Mouse (Mus musculus) MEL (cell line): ENCODE data around the gene Rhoh. TPM values are rescaled to one million over a fixed set of nuclear protein-coding genes. Genes with fewer than 3 reads are reported as not detected.

Experiments
- DNase-seq: peaks from one replicate; pipeline ENCODE4 v3.0.0; 2011; ENCODE audit warnings: low read depth, low spot score
- H3K27ac ChIP-seq: 2 replicates; pipeline ENCODE4 v1.5.1; 2012; ENCODE audit warnings: low read depth, mild to moderate bottlenecking, control low read depth, low read length, moderate library complexity; ENCODE audit not compliant: control insufficient read depth
- H3K27me3 ChIP-seq, 2 experiments: fragments of 150-350 bp in 1 of 2; sonication (generic) in 1 of 2; 2 replicates each; pipeline ENCODE4 v1.6.1; 2012; ENCODE audit warnings: low read length in 2 of 2, mild to moderate bottlenecking in 2 of 2, improper control_type of control experiment in 1 of 2, moderate library complexity in 1 of 2; ENCODE audit not compliant: insufficient read depth in 2 of 2, control insufficient read depth in 1 of 2
- H3K36me3 ChIP-seq, 2 experiments: 2 replicates each; pipeline ENCODE4 v1.6.1; 2012 to 2014; ENCODE audit warnings: low read length in 2 of 2, improper control_type of control experiment in 1 of 2, inconsistent platforms in 1 of 2, mild to moderate bottlenecking in 1 of 2; ENCODE audit not compliant: insufficient read depth in 2 of 2, control insufficient read depth in 1 of 2
- H3K4me1 ChIP-seq, 2 experiments: fragments of 150-350 bp in 1 of 2; sonication (generic) in 1 of 2; 2 replicates each; pipeline ENCODE4 v1.6.1; 2012; ENCODE audit warnings: low read length in 2 of 2, improper control_type of control experiment in 1 of 2, mild to moderate bottlenecking in 1 of 2; ENCODE audit not compliant: insufficient read depth in 2 of 2, control insufficient read depth in 1 of 2
- H3K4me3 ChIP-seq, 2 experiments: fragments of 150-350 bp in 1 of 2; sonication (generic) in 1 of 2; 2 replicates each; pipeline ENCODE4 v1.5.1; 2012; ENCODE audit warnings: low read depth in 2 of 2, low read length in 2 of 2, mild to moderate bottlenecking in 2 of 2, moderate library complexity in 2 of 2, control low read depth in 1 of 2, improper control_type of control experiment in 1 of 2; ENCODE audit not compliant: control insufficient read depth in 1 of 2, insufficient read depth in 1 of 2
- H3K79me2 ChIP-seq: 2 replicates; pipeline ENCODE4 v1.6.1; 2012; ENCODE audit warnings: mild to moderate bottlenecking, low read length, moderate library complexity; ENCODE audit not compliant: control insufficient read depth, poor library complexity, insufficient read depth
- H3K9ac ChIP-seq: 2 replicates; pipeline ENCODE4 v1.6.1; 2012; ENCODE audit warnings: low read depth, mild to moderate bottlenecking, control low read depth, low read length, moderate library complexity; ENCODE audit not compliant: control insufficient read depth, poor library complexity, severe bottlenecking
- H3K9me3 ChIP-seq: fragments of 150-350 bp; sonication (generic); replicated peaks from 2 replicates; pipeline ENCODE4 v1.6.1; 2012; ENCODE audit warnings: mild to moderate bottlenecking, low read length, improper control_type of control experiment, moderate library complexity; ENCODE audit not compliant: insufficient read depth
- BHLHE40 ChIP-seq: IDR thresholded peaks from 2 replicates; pipeline ENCODE4 v1.6.1; 2012; ENCODE audit warnings: low read depth, mild to moderate bottlenecking, inconsistent platforms, low read length, improper control_type of control experiment, borderline replicate concordance
- CHD1 ChIP-seq: IDR thresholded peaks from 2 replicates; pipeline ENCODE4 v1.6.1; 2012; ENCODE audit warnings: low read depth, mild to moderate bottlenecking, inconsistent platforms, low read length, improper control_type of control experiment
- E2F4 ChIP-seq: IDR thresholded peaks from 2 replicates; pipeline ENCODE4 v1.6.1; 2011; ENCODE audit warnings: low read depth, low read length, improper control_type of control experiment, borderline replicate concordance
- ELF1 ChIP-seq: IDR thresholded peaks from 2 replicates; pipeline ENCODE4 v1.6.1; 2014; ENCODE audit warnings: low read depth, mild to moderate bottlenecking, inconsistent platforms, low read length, improper control_type of control experiment, moderate library complexity
- EP300 ChIP-seq, 2 experiments: IDR thresholded peaks; 2 replicates each; pipeline ENCODE4 v1.6.1; 2011; ENCODE audit warnings: improper control_type of control experiment in 2 of 2, low read length in 2 of 2, low read depth in 1 of 2, mild to moderate bottlenecking in 1 of 2
- GABPA ChIP-seq: IDR thresholded peaks from 2 replicates; pipeline ENCODE4 v1.6.1; 2012; ENCODE audit warnings: low read depth, mild to moderate bottlenecking, inconsistent platforms, low read length, improper control_type of control experiment, moderate library complexity
- GATA1 ChIP-seq: IDR thresholded peaks from 2 replicates; pipeline ENCODE4 v1.6.1; 2011; ENCODE audit warnings: low read depth, low read length, improper control_type of control experiment
- MAX ChIP-seq: IDR thresholded peaks from 2 replicates; pipeline ENCODE4 v1.6.1; 2011; ENCODE audit warnings: low read length, improper control_type of control experiment
- POLR2A ChIP-seq, 2 experiments: IDR thresholded peaks; 2 replicates each; pipeline ENCODE4 v1.6.1; 2011 to 2012; ENCODE audit warnings: low read length in 2 of 2, mild to moderate bottlenecking in 2 of 2, control low read depth in 1 of 2, improper control_type of control experiment in 1 of 2, low read depth in 1 of 2, moderate library complexity in 1 of 2; ENCODE audit not compliant: control insufficient read depth in 1 of 2, insufficient read depth in 1 of 2, poor library complexity in 1 of 2
- POLR2AphosphoS2 ChIP-seq: IDR thresholded peaks from 2 replicates; pipeline ENCODE4 v1.6.1; 2011; ENCODE audit warnings: low read length, improper control_type of control experiment
- POLR2AphosphoS5 ChIP-seq: IDR thresholded peaks from 2 replicates; pipeline ENCODE4 v1.6.1; 2012; ENCODE audit warnings: low read depth, borderline replicate concordance, mild to moderate bottlenecking, inconsistent platforms, low read length, moderate library complexity, mixed read lengths
- RAD21 ChIP-seq: IDR thresholded peaks from 2 replicates; pipeline ENCODE4 v1.6.1; 2011; ENCODE audit warnings: mild to moderate bottlenecking, low read depth, low read length, improper control_type of control experiment
- SIN3A ChIP-seq: IDR thresholded peaks from 2 replicates; pipeline ENCODE4 v1.6.1; 2012; ENCODE audit warnings: low read length, improper control_type of control experiment, inconsistent platforms
- UBTF ChIP-seq: IDR thresholded peaks from 2 replicates; pipeline ENCODE4 v1.6.1; 2012; ENCODE audit warnings: low read depth, mild to moderate bottlenecking, inconsistent platforms, low read length, improper control_type of control experiment, moderate library complexity, borderline replicate concordance; ENCODE audit not compliant: insufficient read depth
- USF1 ChIP-seq: IDR thresholded peaks from 2 replicates; pipeline ENCODE4 v1.6.1; 2014; ENCODE audit warnings: low read depth, mild to moderate bottlenecking, inconsistent platforms, low read length, improper control_type of control experiment, moderate library complexity
- USF2 ChIP-seq, 2 experiments: IDR thresholded peaks; 2 replicates each; pipeline ENCODE4 v1.6.1; 2011 to 2012; ENCODE audit warnings: improper control_type of control experiment in 2 of 2, low read length in 2 of 2, borderline replicate concordance in 1 of 2, inconsistent platforms in 1 of 2, low read depth in 1 of 2, mild to moderate bottlenecking in 1 of 2; ENCODE audit not compliant: insufficient read depth in 1 of 2
- ZC3H11A ChIP-seq: IDR thresholded peaks from 2 replicates; pipeline ENCODE4 v1.6.1; 2012; ENCODE audit warnings: low read depth, mild to moderate bottlenecking, inconsistent platforms, low read length, improper control_type of control experiment
- ZKSCAN1 ChIP-seq: IDR thresholded peaks from 2 replicates; pipeline ENCODE4 v1.6.1; 2012; ENCODE audit warnings: low read depth, mild to moderate bottlenecking, inconsistent platforms, low read length, improper control_type of control experiment, moderate library complexity
- ZMIZ1 ChIP-seq: IDR thresholded peaks from 2 replicates; pipeline ENCODE4 v1.6.1; 2012; ENCODE audit warnings: low read depth, mild to moderate bottlenecking, inconsistent platforms, low read length, improper control_type of control experiment, moderate library complexity
- ZNF384 ChIP-seq: IDR thresholded peaks from 2 replicates; pipeline ENCODE4 v1.6.1; 2012; ENCODE audit warnings: low read depth, mild to moderate bottlenecking, inconsistent platforms, low read length, improper control_type of control experiment
- polyA plus RNA-seq, 2 experiments: library from polyadenylated mRNA; stranded (reverse) in 1 of 2; unstranded in 1 of 2; fragments of >175 nt in 1 of 2; fragments of >200 nt in 1 of 2; gene quantifications; 2 replicates each; pipeline versions ENCODE4 v1.2.1 to v1.2.4; 2012; ENCODE audit warnings: low replicate concordance in 2 of 2, low read depth in 1 of 2; ENCODE audit not compliant: insufficient read length in 2 of 2, insufficient read depth in 1 of 2, missing spikeins in 1 of 2
- total RNA-seq: library from RNA; depleted of rRNA; stranded (reverse); fragments of 300-350 nt; gene quantifications from 2 replicates; pipeline ENCODE4 v1.2.3, GENCODE M21; 2012

Rhoh gene
- total and polyA plus RNA-seq, 3 experiments: 0.15 to 0.31 TPM; not detected in 1

- H3K27ac ChIP-seq: no peak overlapping the region
- DNase-seq: no peak
- no peak overlapping the region for H3K4me3 ChIP-seq
- H3K36me3 ChIP-seq: no peaks in the 10 kb centered on the region
- no peaks in the 10 kb centered on the region for H3K27me3 ChIP-seq
- no peaks in the 10 kb centered on the region for H3K79me2 ChIP-seq
- TF ChIP-seq RAD21 (no peak), GATA1 (no peak), ZMIZ1 (no peak), USF2 (IDR thresholded peaks at IDR 0.05; ENCODE audit: borderline replicate concordance in 1 of 2, insufficient read depth in 1 of 2, low read depth in 1 of 2, low read length in 2 of 2) (no peak), ZKSCAN1 (no peak), MAX (no peak), POLR2A (IDR thresholded peaks at IDR 0.05; ENCODE audit: control insufficient read depth in 1 of 2, insufficient read depth in 1 of 2, low read depth in 1 of 2, low read length in 2 of 2, poor library complexity in 1 of 2) (no peak), EP300 (IDR thresholded peaks at IDR 0.05; ENCODE audit: low read depth in 1 of 2, low read length in 2 of 2) (no peak), ELF1 (no peak), CHD1 (no peak), GABPA (no peak), ZC3H11A (no peak), SIN3A (no peak), POLR2AphosphoS5 (no peak), ZNF384 (no peak), E2F4 (no peak), UBTF (no peak), BHLHE40 (no peak), POLR2AphosphoS2 (no peak), USF1 (no peak)
- H3K9ac ChIP-seq: no peak overlapping the region
- peaks cover 0 to 3% of the 10 kb centered on the region in 2 experiments; a peak in 1 of 4 replicates for H3K4me1 ChIP-seq
- no peaks in the 10 kb centered on the region for H3K9me3 ChIP-seq
Observed at GRCm38 (mm10) chr5:65912201-65912600, 51.2 kb downstream of the Rhoh start.

GRCm38 (mm10) chr5:65913126-65913525 lies 52.1 kb downstream of the Rhoh start:
- Histone ChIP-seq H3K27me3 (no peaks in the 10 kb centered on the region), H3K79me2 (no peaks in the 10 kb centered on the region)

More at GRCm38 (mm10) chr5:65913126-65913525, 52.1 kb downstream of the Rhoh start:
- TF ChIP-seq CHD1: no peak
- Histone ChIP-seq H3K27ac (no peak overlapping the region), H3K4me1 (peaks cover 0 to 3% of the 10 kb centered on the region in 2 experiments; a peak in 1 of 4 replicates), H3K9ac (no peak overlapping the region), H3K36me3 (no peaks in the 10 kb centered on the region), H3K9me3 (no peaks in the 10 kb centered on the region), H3K4me3 (no peak overlapping the region)
- no peak for DNase-seq
